Mouse (Mus musculus) bone marrow, adult 2 months (tissue): Measurements from ENCODE around the gene Zbtb40. TPM values are rescaled to one million over a fixed set of nuclear protein-coding genes. Genes with fewer than 3 reads are reported as not detected.

Experiments used
- H3K27ac ChIP-seq: fragments of 200-500 bp; 2 replicates; pipeline ENCODE4 v1.5.1; 2012; ENCODE audit warnings: low read depth, mild to moderate bottlenecking, control low read depth, inconsistent platforms, low read length; ENCODE audit not compliant: control insufficient read depth, poor library complexity, insufficient read depth
- H3K4me1 ChIP-seq: fragments of 200-500 bp; 2 replicates; pipeline ENCODE4 v1.6.1; 2011; ENCODE audit warnings: low read length; ENCODE audit not compliant: control insufficient read depth, insufficient read depth
- H3K4me3 ChIP-seq: fragments of 200-500 bp; replicated peaks from 2 replicates; pipeline ENCODE3; 2011; ENCODE audit warnings: mild to moderate bottlenecking, low read depth, low read length, control low read depth; ENCODE audit not compliant: control insufficient read depth
- CTCF ChIP-seq: fragments of 200-500 bp; IDR thresholded peaks from 2 replicates; pipeline ENCODE4 v1.5.1; 2011; ENCODE audit warnings: low read length, control low read depth; ENCODE audit not compliant: control insufficient read depth, insufficient read depth
- POLR2A ChIP-seq: fragments of 200-500 bp; IDR thresholded peaks from 2 replicates; pipeline ENCODE4 v1.6.1; 2011; ENCODE audit warnings: low read depth, mild to moderate bottlenecking, control low read depth, low read length, borderline replicate concordance; ENCODE audit not compliant: control insufficient read depth
- WGBS: fragments of 180-500 bp; shearing (Covaris S2); methylation state at CpG from one replicate; pipeline ENCODE4 v1.1.7; 2018; 5-methylcytosine and 5-hydroxymethylcytosine counted together
- polyA plus RNA-seq: library from polyadenylated mRNA; stranded (reverse); fragments of >200 nt; gene quantifications from 2 replicates; pipeline ENCODE4 v1.2.4, GENCODE M21; 2011; ENCODE audit warnings: low replicate concordance; ENCODE audit not compliant: missing spikeins, insufficient read depth, insufficient read length

Zbtb40 gene
- polyA plus RNA-seq, 1 experiment, result 6.1 TPM

- WGBS, result 79% methylated on average over 11 of the region's 11 CpGs
- no peak for TF ChIP-seq CTCF
- TF ChIP-seq POLR2A, result no peak
- H3K27ac ChIP-seq, result no peak overlapping the region
- no peak overlapping the region for H3K4me3 ChIP-seq
- H3K4me1 ChIP-seq, result no peaks in the 10 kb centered on the region
Observed at GRCm38 (mm10) chr4:136944558-136945350, 103.8 kb downstream of the Zbtb40 start.

- H3K4me3 ChIP-seq, result no peak overlapping the region
- TF ChIP-seq POLR2A (no peak), CTCF (no peak)
- H3K27ac ChIP-seq, result no peak overlapping the region
- no peaks in the 10 kb centered on the region for H3K4me1 ChIP-seq
- 17% methylated on average over 13 of the region's 13 CpGs for WGBS
Observed at GRCm38 (mm10) chr4:136943175-136943574, 105.4 kb downstream of the Zbtb40 start.

- Histone ChIP-seq H3K27ac (no peak overlapping the region), H3K4me1 (no peaks in the 10 kb centered on the region), H3K4me3 (no peak overlapping the region)
- TF ChIP-seq CTCF, result no peak
- TF ChIP-seq POLR2A, result no peak
- whole genome bisulfite sequencing, result 15% methylated on average over 18 of the region's 18 CpGs
Observed at GRCm38 (mm10) chr4:136942761-136943160, 105.8 kb downstream of the Zbtb40 start.

- H3K4me1 ChIP-seq, result no peaks in the 10 kb centered on the region
- H3K4me3 ChIP-seq, result no peak overlapping the region
- TF ChIP-seq CTCF (no peak), POLR2A (no peak)
- H3K27ac ChIP-seq, result no peak overlapping the region
- 76% methylated on average over 5 of the region's 5 CpGs for WGBS
Observed at GRCm38 (mm10) chr4:136937935-136938334, 110.7 kb downstream of the Zbtb40 start.

- H3K27ac ChIP-seq, result no peak overlapping the region
- TF ChIP-seq POLR2A, result no peak
- TF ChIP-seq CTCF, result no peak
- H3K4me3 ChIP-seq, result no peak overlapping the region
- H3K4me1 ChIP-seq, result no peaks in the 10 kb centered on the region
- WGBS, result 59% methylated on average over 4 of the region's 4 CpGs
Observed at GRCm38 (mm10) chr4:136937344-136937743, 111.3 kb downstream of the Zbtb40 start.

- 32% methylated on average over 18 of the region's 18 CpGs for WGBS
- TF ChIP-seq POLR2A, result no peak
- no peak for TF ChIP-seq CTCF
- Histone ChIP-seq H3K4me3 (no peak overlapping the region), H3K27ac (no peak overlapping the region), H3K4me1 (no peaks in the 10 kb centered on the region)
Observed at GRCm38 (mm10) chr4:136934746-136935613, 113.6 kb downstream of the Zbtb40 start.

GRCm38 (mm10) chr4:136930474-136930873 lies 118.1 kb downstream of the Zbtb40 start:
- no peaks in the 10 kb centered on the region for H3K4me1 ChIP-seq
- H3K27ac ChIP-seq, result no peak overlapping the region
- WGBS, result 74% methylated on average over 8 of the region's 8 CpGs
- H3K4me3 ChIP-seq, result no peak overlapping the region
- TF ChIP-seq POLR2A (no peak), CTCF (no peak)

Other genes with a start within 250 kb of the Zbtb40 start
- gene Ephb2, start 212.8 kb downstream of the Zbtb40 start, polyA plus RNA-seq, result 5.1 TPM in 1 of 2 replicates, not detected in the other
- 47.9 and 77.8 TPM in 2 replicates for gene C1qb, start 162.6 kb downstream of the Zbtb40 start, polyA plus RNA-seq
- gene C1qc, start 155.7 kb downstream of the Zbtb40 start, polyA plus RNA-seq, result 45.0 and 70.3 TPM in 2 replicates
- 136 and 239 TPM in 2 replicates for gene C1qa, start 150.0 kb downstream of the Zbtb40 start, polyA plus RNA-seq
- gene Epha8, start 92.0 kb downstream of the Zbtb40 start, polyA plus RNA-seq, result not detected in 2 replicates
- 0.38 and 1.8 TPM in 2 replicates for gene Wnt4, start 228.7 kb upstream of the Zbtb40 start, polyA plus RNA-seq